Mouse (Mus musculus): Measurements from ENCODE around the gene Eif5. TPM values are rescaled to one million over a fixed set of nuclear protein-coding genes. Genes with fewer than 3 reads are reported as not detected.
A peak's percentile ranks its signal among the peaks of the same experiment; 100 is the strongest.

Eif5 gene
- total RNA-seq, 2 experiments from 2014 or later, result 140 to 154 TPM

- DNase-seq, result no peak
These were observed 25.3 kb downstream of the Eif5 start for GRCm38 (mm10) chr12:111563076-111563629.

GRCm38 (mm10) chr12:111565363-111565762, 27.5 kb downstream of the Eif5 start:
- DNase-seq, result no peak

- no peak for DNase-seq
These were observed 31.0 kb downstream of the Eif5 start for GRCm38 (mm10) chr12:111568836-111569235.

GRCm38 (mm10) chr12:111572406-111572805, 34.6 kb downstream of the Eif5 start:
- no peak for DNase-seq

- no peak for DNase-seq
These were observed 35.5 kb downstream of the Eif5 start for GRCm38 (mm10) chr12:111573315-111573714.

- DNase-seq, result peak; percentile 98
These were observed 36.5 kb downstream of the Eif5 start, which contains the start of gene Mark3 for GRCm38 (mm10) chr12:111574074-111574886. Gene Mark3, plus strand, starts transcription at chr12:111574523.

- peak; percentile 38 for DNase-seq
These were observed 37.3 kb downstream of the Eif5 start for GRCm38 (mm10) chr12:111574887-111575838.

GRCm38 (mm10) chr12:111583058-111583457, 45.2 kb downstream of the Eif5 start:
- no peak for DNase-seq

- DNase-seq, result no peak
These were observed 46.6 kb downstream of the Eif5 start for GRCm38 (mm10) chr12:111584401-111584800.

GRCm38 (mm10) chr12:111587252-111587651, 49.4 kb downstream of the Eif5 start:
- no peak for DNase-seq

GRCm38 (mm10) chr12:111592407-111593021, 54.7 kb downstream of the Eif5 start:
- no peak for DNase-seq

- no peak for DNase-seq
These were observed 56.0 kb downstream of the Eif5 start for GRCm38 (mm10) chr12:111593775-111594174.

Other genes starting within 250 kb of the Eif5 start
- 10 to 100 TPM; 48.3 to 55.8 TPM for gene Cdc42bpb, start 160.3 kb upstream of the Eif5 start, total RNA-seq (2021)
- under 1 TPM in 1 of 2 experiments, not detected in 1; 0.70 TPM for gene Lbhd2, start 131.2 kb upstream of the Eif5 start, total RNA-seq (2021)
- gene Exoc3l4, start 121.0 kb upstream of the Eif5 start, total RNA-seq (2021), result 10 to 100 TPM; 20.3 to 26.0 TPM
- gene Tnfaip2, start 95.5 kb upstream of the Eif5 start, total RNA-seq (2021), result 10 to 100 TPM; 37.0 to 47.7 TPM
- 1 to 10 TPM; 4.7 to 6.5 TPM for gene Gm266, start 52.2 kb upstream of the Eif5 start, total RNA-seq (2021)
- 10 to 100 TPM; 50.2 to 62.4 TPM for gene Mark3, start 36.5 kb downstream of the Eif5 start, total RNA-seq (2021)
- 10 to 100 TPM; 37.7 to 68.3 TPM for gene Ckb, start 134.3 kb downstream of the Eif5 start, total RNA-seq (2021)
- 1 to 10 TPM; 3.8 to 5.4 TPM for gene Trmt61a, start 140.1 kb downstream of the Eif5 start, total RNA-seq (2021)
- 10 to 100 TPM; 17.5 to 21.1 TPM for gene Bag5, start 175.2 kb downstream of the Eif5 start, total RNA-seq (2021)
- gene Apopt1, start 175.2 kb downstream of the Eif5 start, total RNA-seq (2021), result 10 to 100 TPM; 34.7 to 39.5 TPM
- gene Klc1, start 220.8 kb downstream of the Eif5 start, total RNA-seq (2021), result 10 to 100 TPM; 81.0 to 96.2 TPM

Measured in gastrocnemius, postnatal 10 days (tissue).